Mouse (Mus musculus): ENCODE data around the gene Mrpl45.

DNA sequence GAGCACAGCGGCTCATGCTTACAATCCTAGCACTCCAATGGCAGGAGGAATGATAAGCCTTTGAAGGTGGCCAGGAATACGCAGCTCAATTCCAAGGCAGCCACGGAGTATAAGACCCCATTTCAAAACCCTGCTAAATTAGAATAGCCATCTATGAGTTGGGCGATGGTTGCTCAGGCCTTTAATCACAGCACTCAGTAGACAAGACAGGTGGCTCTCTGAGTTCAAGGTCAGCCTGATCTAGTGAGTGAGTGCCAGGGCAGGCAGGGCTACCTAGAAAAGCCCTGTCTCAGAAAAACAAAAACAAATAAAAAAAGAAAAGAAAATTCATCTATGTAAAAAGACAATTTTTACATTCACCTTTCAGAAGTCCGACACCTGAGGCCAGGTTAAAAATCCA lies 38.4 kb upstream of the Mrpl45 start:
- TF ChIP-seq POLR2A (IDR thresholded peaks at IDR 0.05; ENCODE audit: borderline replicate concordance, low read depth, low read length): no peak
- TF ChIP-seq CTCF (IDR thresholded peaks at IDR 0.05; ENCODE audit: low read depth, low read length): no peak
